In genomic region chr10:42070611-42071403, GRCm38 (mm10) we compare ENCODE assay signal across 8 mouse cellular contexts. TPM values are rescaled to one million over a fixed set of nuclear protein-coding genes. Genes with fewer than 3 reads are reported as not detected.
DNase-seq lines count a peak whose midpoint lies in the region; ATAC-seq lines count a peak whose summit lies in the region.

No protein-coding gene starts in this region.

- H3K9ac ChIP-seq in forebrain, embryonic 16.5 days (replicated peaks; ENCODE audit: low read depth, low read length), result no peak overlapping the region

- peak; percentile 67 to 78 for DNase-seq in kidney, adult 8-10 months
- DNase-seq in lung, postnatal 14 days, result peak; percentile 73
- DNase-seq in testis, postnatal 14 days (ENCODE audit: low spot score), result peak; percentile 41
- no peak for DNase-seq in spleen, adult 12 weeks (ENCODE audit: low spot score)

- no peaks in the 10 kb centered on the region for H3K27me3 ChIP-seq in megakaryocyte, embryonic 14.5 days (replicated peaks)
- H3K27me3 ChIP-seq in forebrain, embryonic 16.5 days (replicated peaks; ENCODE audit: control insufficient read depth, insufficient read depth, low read length), result no peaks in the 10 kb centered on the region

- H3K9me3 ChIP-seq in megakaryocyte, embryonic 14.5 days, result peaks cover 4% of the 10 kb centered on the region
- no peaks in the 10 kb centered on the region for H3K9me3 ChIP-seq in forebrain, embryonic 16.5 days (ENCODE audit: control insufficient read depth, low read length)

- H3K4me2 ChIP-seq in forebrain, embryonic 16.5 days (ENCODE audit: low read length), result no peak overlapping the region

- peak overlapping the region; percentile 11 for H3K4me3 ChIP-seq in megakaryocyte, embryonic 14.5 days (replicated peaks)
- no peak overlapping the region for H3K4me3 ChIP-seq in forebrain, embryonic 16.5 days (replicated peaks; ENCODE audit: low read length)

- H3K27ac ChIP-seq in forebrain, embryonic 16.5 days (ENCODE audit: low read length), result no peak overlapping the region

- peaks cover 67% of the 10 kb centered on the region for H3K4me1 ChIP-seq in megakaryocyte, embryonic 14.5 days
- H3K4me1 ChIP-seq in forebrain, embryonic 16.5 days (replicated peaks; ENCODE audit: control insufficient read depth, insufficient read depth, low read length), result peaks cover 12% of the 10 kb centered on the region

- ATAC-seq in megakaryocyte, adult 5-6 weeks (ENCODE audit: poor library complexity, severe bottlenecking), result no peak
- ATAC-seq in cerebellum, adult (ENCODE audit: insufficient number of reproducible peaks, low FRiP score, low TSS enrichment), result peak; percentile 92
- peak; percentile 51 for ATAC-seq in forebrain, embryonic 16.5 days

- peaks cover 4% of the 10 kb centered on the region for H3K36me3 ChIP-seq in megakaryocyte, embryonic 14.5 days (replicated peaks; ENCODE audit: low read length)
- no peaks in the 10 kb centered on the region for H3K36me3 ChIP-seq in forebrain, embryonic 16.5 days (ENCODE audit: control insufficient read depth, insufficient read depth)

- WGBS in forebrain, embryonic 16.5 days, result 19% methylated on average over 10 of the region's 10 CpGs

RNA-seq across cellular contexts. Expression of gene Armc2, which starts 52.6 kb away (rescaled TPM):
- polyA plus RNA-seq in megakaryocyte, embryonic 14.5 days (2012; ENCODE audit: insufficient read depth, low replicate concordance), result 0.22 and 0.34 TPM in 2 replicates
- 1.2 TPM in 1 of 2 replicates, not detected in the other for total RNA-seq in megakaryocyte, adult 5-6 weeks (2015)
- not detected in 2 replicates for total RNA-seq in megakaryocyte, adult 5-6 weeks (2017)
- 8.2 and 10.1 TPM in 2 replicates for polyA plus RNA-seq in forebrain, embryonic 16.5 days (2015; fragmentation: Nextera tagmentation; extraction: Ambion mirVana)
